Mouse (Mus musculus) forebrain, embryonic 12.5 days (tissue): Measurements from ENCODE around the gene Pan2. TPM values are rescaled to one million over a fixed set of nuclear protein-coding genes. Genes with fewer than 3 reads are reported as not detected.
"Not testable (repeated sequence)": the region's sequence is repeated elsewhere in the genome, so short reads cannot be mapped to it uniquely, and the experiment has no call there.

Experiments
- ATAC-seq: fragments of 200-750 bp; cut with Nextera tagmentation; 2 replicates; pipeline ENCODE4 v1.8.0; 2017; ENCODE audit warnings: moderate TSS enrichment; ENCODE audit not compliant: low FRiP score
- H3K27ac ChIP-seq: fragments of 300-500 bp; sonication (generic); 2 replicates; pipeline ENCODE4 v1.5.1; 2016; ENCODE audit warnings: mild to moderate bottlenecking
- H3K27me3 ChIP-seq: fragments of 300-500 bp; sonication (generic); 2 replicates; pipeline ENCODE4 v1.6.1; 2016; ENCODE audit warnings: mild to moderate bottlenecking
- H3K36me3 ChIP-seq: fragments of 300-500 bp; sonication (generic); replicated peaks from 2 replicates; pipeline ENCODE4 v1.6.1; 2016; ENCODE audit warnings: mild to moderate bottlenecking
- H3K4me1 ChIP-seq: fragments of 300-500 bp; sonication (generic); 2 replicates; pipeline ENCODE4 v1.6.1; 2016
- H3K4me2 ChIP-seq: fragments of 300-500 bp; sonication (generic); 2 replicates; pipeline ENCODE4 v1.6.1; 2016; ENCODE audit warnings: mild to moderate bottlenecking, moderate library complexity
- H3K4me3 ChIP-seq: fragments of 300-500 bp; sonication (generic); replicated peaks from 2 replicates; pipeline ENCODE4 v1.5.1; 2016; ENCODE audit warnings: mild to moderate bottlenecking
- H3K9ac ChIP-seq: fragments of 300-500 bp; sonication (generic); 2 replicates; pipeline ENCODE4 v1.6.1; 2016; ENCODE audit warnings: mild to moderate bottlenecking
- H3K9me3 ChIP-seq: fragments of 300-500 bp; sonication (generic); 2 replicates; pipeline ENCODE4 v1.6.1; 2016
- WGBS: fragments of 180-500 bp; shearing (Covaris S2); methylation state at CpG from one replicate; pipeline ENCODE4 v1.1.7; 2016; 5-methylcytosine and 5-hydroxymethylcytosine counted together
- polyA plus RNA-seq: library from polyadenylated mRNA; unstranded; fragments of >200 nt; fragmentation: Nextera tagmentation; extraction: Ambion mirVana; gene quantifications from 2 replicates; pipeline ENCODE4 v1.2.1, GENCODE M21; 2016

Gene Pan2
- 40.2 and 42.2 TPM in 2 replicates for polyA plus RNA-seq

DNA sequence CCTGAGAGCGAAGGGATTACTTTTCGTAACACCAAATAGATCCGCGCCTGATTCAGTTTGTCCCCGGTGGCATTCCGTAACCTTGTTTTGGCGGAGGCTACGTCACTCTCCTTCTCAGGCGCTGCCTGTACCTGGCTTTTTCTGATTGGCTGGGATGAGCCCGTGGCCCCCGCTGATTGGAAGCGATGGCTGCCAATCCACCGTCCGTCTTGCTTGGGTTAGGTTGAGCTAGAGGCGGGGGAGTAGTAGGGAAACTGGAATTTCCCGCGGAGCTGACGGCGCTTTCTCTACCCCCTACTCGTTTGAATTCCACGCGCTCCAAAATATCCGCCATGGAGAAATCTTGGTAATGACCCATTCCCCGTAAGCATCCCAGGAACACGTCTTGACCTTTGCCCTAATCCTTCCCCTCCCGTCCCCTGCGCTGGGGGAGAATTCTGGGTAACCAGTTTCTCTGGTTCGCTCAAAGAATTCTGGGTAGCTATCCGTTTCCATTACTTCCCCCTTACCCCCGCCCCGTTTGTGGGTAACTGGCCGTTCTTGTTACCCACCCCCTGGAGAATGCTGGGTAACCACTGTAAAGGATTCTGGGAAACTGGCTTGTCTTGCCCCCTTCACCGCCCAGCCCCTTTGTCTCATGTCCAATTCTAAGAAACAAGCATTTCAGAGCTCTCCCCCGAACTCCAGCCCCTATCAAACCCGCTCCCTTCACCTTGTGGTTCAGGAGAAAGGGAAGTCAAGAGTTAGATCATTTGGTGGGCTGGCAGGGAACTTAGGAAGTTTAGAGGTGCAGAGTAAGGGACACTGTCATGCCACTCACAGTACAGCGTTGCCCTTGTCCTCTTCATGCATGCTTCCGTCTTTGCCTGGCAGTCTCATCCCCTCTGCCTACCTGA, at the start of gene Pan2:
TSS of gene Pan2 (plus strand) at position 210 of the 896 bp plus-strand sequence.
- Histone ChIP-seq H3K4me1 (peaks cover 19% of the 10 kb centered on the region), H3K4me2 (peak within 1 kb of the TSS; percentile 73), H3K9me3 (no peaks in the 10 kb centered on the region), H3K27me3 (0 out of 2 replicates have a peak, but pooled peaks cover 3% of the 10 kb centered on the region), H3K4me3 (peak within 1 kb of the TSS; percentile 54), H3K27ac (peak within 1 kb of the TSS; percentile 93), H3K36me3 (peaks cover 6% of the 10 kb centered on the region), H3K9ac (peak within 1 kb of the TSS; percentile 71)
- peak; percentile 99 for ATAC-seq
- WGBS, result 2% methylated on average over 37 of the region's 37 CpGs

DNA sequence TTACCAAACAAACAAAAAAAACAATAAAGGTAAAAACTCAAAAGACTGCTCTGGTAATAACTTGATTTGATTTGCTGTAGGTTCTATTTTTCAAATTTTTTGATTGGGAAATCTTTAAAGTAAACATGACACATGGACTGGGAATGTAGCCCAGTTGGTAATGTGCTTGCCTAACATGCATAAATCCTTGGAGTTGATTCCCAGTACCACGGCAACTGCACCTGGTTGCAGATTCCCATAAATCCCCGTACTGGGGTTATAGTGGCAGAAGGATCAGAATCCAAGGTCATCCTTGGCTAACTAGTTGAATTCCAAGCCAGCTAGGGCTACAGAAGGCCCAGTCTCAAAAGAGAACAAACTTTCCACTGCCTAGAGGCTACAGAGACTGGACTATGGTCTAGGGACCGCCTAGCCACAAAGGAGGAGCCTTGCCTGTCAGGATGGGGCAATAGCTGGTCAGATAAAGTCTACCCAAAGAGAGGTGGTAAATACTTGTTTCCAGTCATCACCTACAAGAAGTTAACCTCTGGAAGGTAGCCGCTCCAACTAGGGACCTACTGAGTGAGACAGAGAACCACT, 49.4 kb upstream of the Pan2 start, which contains the start of gene Apon:
TSS of gene Apon (plus strand) at position 420 of the 579 bp plus-strand sequence.
- Histone ChIP-seq H3K27ac (no peak within 1 kb of the TSS), H3K27me3 (no peaks in the 10 kb centered on the region), H3K9me3 (no peaks in the 10 kb centered on the region), H3K4me1 (no peaks in the 10 kb centered on the region), H3K36me3 (peaks cover 44% of the 10 kb centered on the region), H3K4me2 (no peak within 1 kb of the TSS), H3K9ac (no peak within 1 kb of the TSS), H3K4me3 (no peak within 1 kb of the TSS)
- no peak for ATAC-seq
- 91% methylated on average over 4 of the region's 4 CpGs for WGBS

GRCm38 (mm10) chr10:128255925-128256324, 47.2 kb upstream of the Pan2 start:
- no peaks in the 10 kb centered on the region for H3K4me1 ChIP-seq
- peaks cover 23% of the 10 kb centered on the region for H3K36me3 ChIP-seq
- no peak overlapping the region for H3K4me3 ChIP-seq
- no peaks in the 10 kb centered on the region for H3K9me3 ChIP-seq
- no peak overlapping the region for H3K4me2 ChIP-seq
- H3K9ac ChIP-seq, result no peak overlapping the region
- WGBS, result 93% methylated on average over 8 of the region's 8 CpGs
- H3K27ac ChIP-seq, result no peak overlapping the region
- H3K27me3 ChIP-seq, result no peaks in the 10 kb centered on the region
- ATAC-seq, result no peak

DNA sequence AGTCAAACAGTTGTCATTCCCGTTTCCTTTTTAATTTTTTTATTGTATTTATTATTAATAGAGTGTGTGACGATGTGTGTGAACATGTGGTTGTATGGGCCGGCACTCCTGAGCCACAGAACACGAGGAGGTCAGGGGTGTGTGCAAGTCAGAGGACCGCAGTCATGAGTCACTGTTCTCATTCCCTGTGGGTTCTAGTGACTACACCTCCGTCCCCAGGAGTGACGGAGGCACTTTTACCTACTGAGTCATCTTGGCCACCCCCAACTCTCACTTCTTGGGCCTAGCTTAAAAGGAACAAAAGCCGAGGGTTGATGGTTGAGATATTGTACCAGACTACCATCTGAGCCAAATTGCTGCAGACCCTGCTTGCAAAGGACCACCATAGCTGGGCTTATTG, 46.8 kb upstream of the Pan2 start:
- Histone ChIP-seq H3K27me3 (no peaks in the 10 kb centered on the region), H3K4me3 (no peak overlapping the region), H3K4me1 (no peaks in the 10 kb centered on the region), H3K9me3 (no peaks in the 10 kb centered on the region), H3K27ac (no peak overlapping the region), H3K9ac (no peak overlapping the region), H3K4me2 (no peak overlapping the region), H3K36me3 (peaks cover 19% of the 10 kb centered on the region)
- 93% methylated on average over 8 of the region's 8 CpGs for WGBS
- no peak for ATAC-seq

DNA sequence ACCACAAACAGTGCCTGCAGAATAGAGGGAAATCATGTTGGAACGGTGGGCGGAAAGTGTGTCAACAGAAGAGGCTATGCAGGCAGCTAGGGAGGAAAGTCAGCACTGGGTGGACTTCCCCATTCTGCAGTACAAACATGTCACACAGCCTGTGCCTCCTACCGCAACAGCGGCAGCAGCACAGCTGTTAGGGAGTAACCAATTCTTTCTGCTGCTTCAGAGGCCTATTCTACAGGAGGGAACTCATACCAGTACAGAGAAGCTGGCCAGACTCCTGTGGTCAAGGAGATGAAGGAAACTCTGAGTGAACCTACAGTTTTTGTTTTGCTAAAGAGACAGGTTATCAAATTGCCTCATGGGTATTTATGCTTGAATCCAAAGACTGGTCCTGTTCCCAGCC, 44.2 kb upstream of the Pan2 start:
- Histone ChIP-seq H3K36me3 (no peaks in the 10 kb centered on the region), H3K4me2 (no peak overlapping the region), H3K27ac (no peak overlapping the region), H3K4me3 (no peak overlapping the region), H3K9me3 (no peaks in the 10 kb centered on the region), H3K9ac (no peak overlapping the region), H3K4me1 (no peaks in the 10 kb centered on the region), H3K27me3 (no peaks in the 10 kb centered on the region)
- WGBS, result 89% methylated on average over 4 of the region's 4 CpGs
- ATAC-seq, result no peak

DNA sequence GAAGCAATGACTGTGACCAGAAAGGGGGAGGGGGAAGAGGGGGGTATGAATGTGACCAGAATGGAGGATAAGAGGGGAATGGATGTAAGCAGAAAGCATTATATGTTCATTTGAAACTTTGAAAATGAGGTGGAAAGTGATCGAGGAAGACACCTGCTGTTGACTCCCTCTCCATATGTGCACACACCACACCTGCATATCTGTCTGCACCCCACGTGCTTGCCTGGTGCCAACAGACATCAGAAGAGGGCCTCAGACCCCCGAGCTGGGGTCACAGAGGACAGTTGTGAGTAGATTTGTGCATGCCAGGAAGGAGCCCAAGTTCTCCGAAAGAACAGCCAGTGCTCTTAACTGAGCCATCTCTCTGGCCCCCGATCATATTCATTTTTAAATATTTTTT, 43.2 kb upstream of the Pan2 start:
- ATAC-seq, result no peak
- 86% methylated on average over 5 of the region's 5 CpGs for WGBS
- no peak overlapping the region for H3K4me2 ChIP-seq
- no peaks in the 10 kb centered on the region for H3K4me1 ChIP-seq
- H3K36me3 ChIP-seq, result no peaks in the 10 kb centered on the region
- no peaks in the 10 kb centered on the region for H3K27me3 ChIP-seq
- H3K27ac ChIP-seq, result no peak overlapping the region
- H3K4me3 ChIP-seq, result no peak overlapping the region
- H3K9ac ChIP-seq, result no peak overlapping the region
- no peaks in the 10 kb centered on the region for H3K9me3 ChIP-seq

GRCm38 (mm10) chr10:128260376-128260775, 42.8 kb upstream of the Pan2 start:
- H3K4me2 ChIP-seq, H3K36me3 ChIP-seq, H3K27ac ChIP-seq, H3K4me3 ChIP-seq, ATAC-seq, H3K27me3 ChIP-seq, H3K9me3 ChIP-seq, H3K9ac ChIP-seq, H3K4me1 ChIP-seq: not testable (repeated sequence)
- WGBS, result 85% methylated on average over 7 of the region's 7 CpGs

- Histone ChIP-seq H3K4me1 (no peaks in the 10 kb centered on the region), H3K27me3 (no peaks in the 10 kb centered on the region), H3K9me3 (no peaks in the 10 kb centered on the region), H3K4me2 (no peak overlapping the region), H3K36me3 (no peaks in the 10 kb centered on the region), H3K4me3 (no peak overlapping the region), H3K27ac (no peak overlapping the region), H3K9ac (no peak overlapping the region)
- ATAC-seq, result no peak
- 81% methylated on average over 22 of the region's 22 CpGs for WGBS
Measured at GRCm38 (mm10) chr10:128262300-128262699, 40.8 kb upstream of the Pan2 start.

GRCm38 (mm10) chr10:128263393-128264310, 39.5 kb upstream of the Pan2 start:
- 0 out of 2 replicates have a peak, but pooled peaks cover 3% of the 10 kb centered on the region for H3K27me3 ChIP-seq
- no peaks in the 10 kb centered on the region for H3K4me1 ChIP-seq
- WGBS, result 85% methylated on average over 6 of the region's 6 CpGs
- no peak overlapping the region for H3K4me2 ChIP-seq
- H3K4me3 ChIP-seq, result no peak overlapping the region
- H3K36me3 ChIP-seq, result no peaks in the 10 kb centered on the region
- no peak for ATAC-seq
- no peak overlapping the region for H3K27ac ChIP-seq
- H3K9ac ChIP-seq, result no peak overlapping the region
- H3K9me3 ChIP-seq, result no peaks in the 10 kb centered on the region

- 79% methylated on average over 6 of the region's 6 CpGs for WGBS
- Histone ChIP-seq H3K4me1 (peaks cover 3% of the 10 kb centered on the region; the same call in 1 of the 2 replicates), H3K4me3 (no peak within 1 kb of the TSS), H3K9me3 (no peaks in the 10 kb centered on the region), H3K36me3 (no peaks in the 10 kb centered on the region), H3K27me3 (0 out of 2 replicates have a peak, but pooled peaks cover 12% of the 10 kb centered on the region), H3K4me2 (no peak within 1 kb of the TSS), H3K27ac (no peak within 1 kb of the TSS), H3K9ac (no peak within 1 kb of the TSS)
- no peak for ATAC-seq
Measured at GRCm38 (mm10) chr10:128268371-128268770, 34.8 kb upstream of the Pan2 start, which contains the start of gene Apof. Apof (plus strand) TSS chr10:128268671.

DNA sequence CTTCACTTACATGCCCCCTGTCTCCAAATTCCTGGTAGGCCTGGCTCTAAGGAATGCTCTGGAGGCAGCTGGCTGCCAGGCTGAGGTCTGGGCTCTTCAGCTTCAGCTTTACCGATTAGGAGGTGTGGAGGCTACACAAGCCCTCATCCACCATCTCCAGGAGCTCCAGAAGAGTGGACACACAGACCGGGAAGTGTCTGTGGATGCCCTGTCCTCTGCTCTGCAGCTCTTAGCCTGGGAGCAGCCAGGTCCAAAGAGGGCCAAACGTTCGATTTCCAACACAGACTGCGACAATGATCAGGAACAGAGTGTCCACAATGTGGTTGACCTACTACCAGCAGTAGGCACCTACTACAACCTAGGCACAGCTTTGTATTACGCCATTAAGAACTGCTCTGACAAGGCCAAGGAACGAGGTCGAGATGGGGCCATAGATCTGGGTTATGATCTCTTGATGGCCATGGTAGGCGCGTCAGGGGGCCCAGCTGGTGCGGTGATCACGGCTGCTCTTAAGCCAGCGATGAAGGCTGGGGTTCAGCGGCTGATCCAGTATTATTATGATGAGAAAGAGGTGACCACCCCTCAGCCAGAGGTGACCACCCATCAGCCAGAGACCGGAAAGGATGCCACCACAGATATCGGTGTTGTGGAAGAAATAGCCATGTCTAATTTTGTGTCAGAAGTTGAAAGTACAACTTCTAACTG, 33.8 kb upstream of the Pan2 start:
- peak overlapping the region; percentile 66; the same call in 1 of the 2 replicates for H3K4me2 ChIP-seq
- no peak overlapping the region for H3K4me3 ChIP-seq
- no peaks in the 10 kb centered on the region for H3K9me3 ChIP-seq
- H3K27ac ChIP-seq, result no peak overlapping the region
- H3K27me3 ChIP-seq, result 0 out of 2 replicates have a peak, but pooled peaks cover 12% of the 10 kb centered on the region
- no peaks in the 10 kb centered on the region for H3K36me3 ChIP-seq
- no peak overlapping the region for H3K9ac ChIP-seq
- 92% methylated on average over 16 of the region's 16 CpGs for WGBS
- no peak for ATAC-seq
- H3K4me1 ChIP-seq, result peaks cover 3% of the 10 kb centered on the region; the same call in 1 of the 2 replicates
